Mouse (Mus musculus): ENCODE data around the gene Phf13.
A peak's percentile ranks its signal among the peaks of the same experiment; 100 is the strongest.

Phf13 gene

DNA sequence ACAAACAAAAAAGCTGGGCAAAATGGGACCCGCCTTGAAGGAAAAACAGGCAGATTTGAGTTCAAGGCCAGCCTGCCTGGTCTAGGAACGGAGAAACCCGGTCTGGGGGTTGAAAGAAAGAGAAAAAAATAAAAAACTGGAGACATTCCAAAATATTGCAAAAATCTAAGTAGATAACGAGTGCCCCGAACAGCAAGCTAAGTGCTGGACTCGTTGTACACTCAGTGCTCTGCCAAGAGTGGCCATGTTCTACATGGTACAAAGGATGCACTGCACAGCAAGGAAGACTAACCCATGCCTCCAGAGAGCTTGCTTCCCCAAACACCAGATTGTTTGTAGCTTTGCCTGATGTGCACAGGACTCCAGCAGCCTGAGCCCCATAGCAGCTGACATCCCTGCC is 3.0 kb downstream of the Phf13 start:
- DNase-seq (ENCODE audit: inconsistent age in 2 of 2, low spot score in 1 of 2) = no peak

DNA sequence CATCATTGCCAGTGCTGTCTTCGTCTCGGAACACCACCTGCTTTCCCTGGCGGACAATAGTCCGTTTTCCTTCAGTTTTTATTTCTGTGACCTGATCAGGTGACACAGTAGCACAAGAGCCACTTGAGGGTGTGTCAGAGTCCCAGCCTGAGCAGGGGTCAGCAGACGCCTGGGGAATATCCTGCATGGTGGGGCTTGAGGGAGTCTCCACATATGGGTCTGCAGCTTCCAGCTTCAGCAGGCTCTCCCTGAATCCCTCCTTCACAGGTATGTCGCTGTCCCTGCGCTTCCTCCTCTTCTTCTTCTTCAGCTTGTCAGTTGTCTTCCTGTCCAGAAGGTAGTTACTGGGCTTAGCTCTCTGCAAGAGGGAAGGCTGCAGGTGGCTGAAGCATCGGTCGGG is 4.0 kb downstream of the Phf13 start:
- DNase-seq (ENCODE audit: inconsistent age in 2 of 2, low spot score in 1 of 2) = no peak

DNA sequence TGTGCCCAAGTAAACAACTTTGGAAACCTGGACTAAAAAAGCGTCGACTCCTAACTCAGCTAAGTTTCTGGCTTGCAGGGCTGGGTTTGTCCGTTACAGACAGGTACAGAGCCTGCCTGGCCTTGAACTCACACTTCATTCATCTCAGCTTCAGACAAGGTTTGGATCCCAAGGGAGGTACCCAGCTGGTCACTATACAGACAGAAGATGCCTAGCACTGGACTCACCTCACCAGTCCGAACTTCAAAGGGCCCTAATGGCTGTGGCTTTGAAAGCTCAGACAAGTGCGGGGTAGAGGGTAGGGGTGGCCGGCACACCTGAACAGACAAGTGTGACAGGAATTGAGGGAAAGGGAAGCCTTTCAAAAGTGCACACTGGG is 7.0 kb downstream of the Phf13 start:
- DNase-seq (ENCODE audit: inconsistent age in 2 of 2, low spot score in 1 of 2) = no peak

DNA sequence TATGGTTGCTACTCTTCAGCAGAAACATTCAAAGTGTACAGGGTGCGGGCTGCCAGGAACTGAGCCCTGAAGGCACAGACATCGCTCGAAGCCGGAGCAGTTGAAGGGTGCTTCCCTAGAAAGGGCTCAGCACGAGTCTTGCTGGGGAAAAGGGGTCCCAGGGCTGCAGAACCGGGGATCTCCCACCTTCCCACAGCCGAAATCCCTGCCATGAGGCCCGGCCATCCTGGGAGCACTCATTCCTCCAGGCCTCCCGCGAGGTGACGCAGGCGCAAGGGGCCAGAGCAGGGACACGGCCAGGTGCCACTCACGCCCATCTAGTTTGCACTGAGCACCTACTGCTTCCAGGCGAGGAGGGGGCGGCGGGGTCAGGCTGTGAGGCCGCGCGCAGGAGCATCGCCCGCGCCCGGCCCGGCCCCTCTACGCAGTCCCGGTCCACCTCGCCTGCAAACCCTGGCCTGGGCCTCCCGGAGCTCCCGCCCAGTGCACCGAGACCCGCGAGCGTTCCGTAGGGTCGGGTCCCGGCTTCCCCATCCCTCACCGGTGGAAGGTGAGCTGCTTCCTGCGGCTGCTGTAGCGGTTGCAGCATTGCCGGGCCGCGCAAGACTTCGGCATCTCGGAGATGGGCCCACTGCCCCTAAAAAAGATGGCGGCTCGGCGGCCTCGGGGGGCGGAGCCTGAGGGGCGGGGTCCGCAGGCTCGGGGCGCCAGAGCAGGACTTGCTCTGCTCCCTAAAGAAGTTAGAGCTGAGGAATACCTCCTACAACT is 7.5 kb downstream of the Phf13 start, which contains the start of gene Thap3:
Gene Thap3 (minus strand): TSS at position 656 of the 768 bp plus-strand sequence.
- peak; percentile 88 to 96 for DNase-seq (ENCODE audit: inconsistent age in 2 of 2, low spot score in 1 of 2)

DNA sequence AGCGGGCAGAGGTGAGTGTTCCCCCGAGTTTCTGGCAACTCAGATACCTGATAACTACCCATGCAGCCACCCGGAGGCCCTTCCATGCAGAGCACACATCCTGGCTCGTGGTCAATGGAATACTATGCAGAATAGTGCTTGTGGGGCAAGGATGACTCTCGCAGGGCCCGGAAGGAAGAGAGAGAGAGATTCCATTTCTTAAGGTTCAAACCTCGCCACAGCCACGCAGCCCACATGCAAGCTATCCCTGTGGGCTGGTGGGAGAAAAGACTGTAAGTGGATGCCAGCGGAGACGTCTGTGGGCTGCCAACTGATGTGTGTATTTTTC is 8.1 kb downstream of the Phf13 start:
- DNase-seq (ENCODE audit: inconsistent age in 2 of 2, low spot score in 1 of 2) = no peak

DNA sequence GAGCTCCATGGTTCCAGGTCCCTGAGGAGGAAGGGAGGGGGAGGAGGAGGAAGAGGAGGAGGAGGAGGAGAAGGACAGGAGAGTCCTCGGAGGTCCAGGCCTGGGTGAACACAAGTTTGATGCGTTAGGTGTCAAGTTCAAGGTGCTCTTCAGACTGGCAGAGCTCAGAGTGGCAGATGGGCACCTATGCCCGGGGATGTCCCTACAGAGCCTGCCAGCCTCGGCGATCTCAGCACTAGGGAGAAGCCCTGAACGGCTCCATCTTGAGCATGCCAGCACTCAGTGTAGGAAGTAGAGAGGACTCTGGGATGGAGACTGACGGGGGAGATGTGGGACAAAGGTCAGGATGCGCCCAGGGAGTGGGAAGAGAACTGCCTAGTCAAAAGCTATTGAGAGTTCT is 9.4 kb downstream of the Phf13 start:
- peak in 1 of 2 experiments; percentile 33 for DNase-seq (ENCODE audit: inconsistent age in 2 of 2, low spot score in 1 of 2)

DNA sequence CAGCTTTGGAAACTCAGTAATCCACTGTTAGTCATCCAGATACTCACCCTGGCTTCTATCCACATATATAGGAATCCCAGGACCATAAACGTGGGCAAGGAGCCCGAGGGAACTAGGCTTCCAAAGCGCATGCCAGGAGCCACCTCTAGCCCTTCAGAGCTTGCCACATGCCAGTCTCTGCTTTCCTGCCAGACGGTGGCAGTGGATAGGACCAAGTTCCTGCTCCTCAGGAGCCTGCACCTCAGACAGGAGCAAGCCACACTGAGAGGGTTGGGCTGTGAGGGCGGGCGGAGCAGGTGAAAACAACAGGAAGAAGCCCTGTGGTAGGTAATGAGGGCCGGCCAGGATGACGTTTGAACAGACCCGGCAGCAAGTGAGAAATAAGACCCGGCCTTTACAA is 10.2 kb downstream of the Phf13 start:
- no peak for DNase-seq (ENCODE audit: inconsistent age in 2 of 2, low spot score in 1 of 2)

DNA sequence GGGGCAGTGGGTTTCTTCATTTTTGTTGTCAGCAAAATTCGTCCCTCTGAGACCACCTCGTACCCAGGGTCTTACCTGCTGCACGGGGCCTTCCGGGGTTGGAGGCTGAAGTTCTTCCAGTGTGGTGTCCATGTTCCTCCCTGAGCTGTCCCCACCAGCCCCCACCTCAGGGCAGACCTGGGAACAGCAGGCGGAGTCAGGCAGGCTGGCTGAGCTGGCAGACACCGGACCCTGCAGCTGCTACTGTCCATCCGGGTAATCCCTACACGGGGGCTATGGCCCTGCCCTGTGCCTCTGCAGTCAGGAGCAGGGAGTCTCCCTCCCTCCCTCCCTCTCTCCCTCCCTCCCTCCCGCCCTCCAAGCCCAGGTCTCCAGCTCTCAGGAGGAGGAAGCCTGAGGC is 12.5 kb downstream of the Phf13 start:
- no peak for DNase-seq (ENCODE audit: inconsistent age in 2 of 2, low spot score in 1 of 2)

DNA sequence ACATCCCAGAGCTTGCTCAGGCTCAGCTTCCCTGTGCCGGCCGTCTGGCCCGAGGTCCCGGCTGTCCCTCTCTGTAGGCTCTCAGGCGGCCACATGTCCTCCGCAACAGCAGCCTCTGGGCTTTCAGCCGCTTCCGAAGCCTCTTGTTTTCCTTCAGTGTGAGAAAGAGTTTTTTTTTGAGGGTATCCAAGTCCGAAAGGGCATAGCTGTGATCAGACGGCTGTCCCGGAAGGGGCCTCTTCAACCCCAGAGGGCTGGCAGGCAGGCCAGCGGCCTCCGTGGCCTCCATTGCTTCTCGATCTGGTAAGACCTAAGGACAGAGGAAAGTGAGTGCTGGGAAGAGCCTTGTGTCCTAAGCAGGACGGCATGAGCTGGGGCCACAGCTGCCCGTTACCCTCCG is 13.0 kb downstream of the Phf13 start:
- no peak for DNase-seq (ENCODE audit: inconsistent age in 2 of 2, low spot score in 1 of 2)

DNA sequence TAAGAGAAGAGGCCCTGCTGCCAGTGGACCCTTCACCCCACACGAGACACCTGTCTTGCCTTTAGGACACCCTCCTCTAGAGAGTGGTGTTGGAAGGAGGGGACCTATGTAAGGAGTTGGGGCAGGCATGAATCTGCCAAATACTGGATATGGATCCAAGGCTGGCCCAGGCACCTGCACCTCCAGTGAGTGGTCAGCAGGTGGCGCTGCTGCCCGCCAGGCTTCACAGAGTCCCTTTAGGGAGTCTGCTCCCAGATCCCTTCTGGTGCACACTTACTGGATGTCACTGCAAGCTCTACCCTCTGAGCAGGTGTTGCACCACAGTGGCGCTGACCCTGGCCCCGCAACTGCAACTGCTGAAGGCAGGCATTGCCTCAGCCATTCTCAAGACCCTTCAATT is 14.7 kb downstream of the Phf13 start:
- peak; percentile 84 to 95 for DNase-seq (ENCODE audit: inconsistent age in 2 of 2, low spot score in 1 of 2)

DNA sequence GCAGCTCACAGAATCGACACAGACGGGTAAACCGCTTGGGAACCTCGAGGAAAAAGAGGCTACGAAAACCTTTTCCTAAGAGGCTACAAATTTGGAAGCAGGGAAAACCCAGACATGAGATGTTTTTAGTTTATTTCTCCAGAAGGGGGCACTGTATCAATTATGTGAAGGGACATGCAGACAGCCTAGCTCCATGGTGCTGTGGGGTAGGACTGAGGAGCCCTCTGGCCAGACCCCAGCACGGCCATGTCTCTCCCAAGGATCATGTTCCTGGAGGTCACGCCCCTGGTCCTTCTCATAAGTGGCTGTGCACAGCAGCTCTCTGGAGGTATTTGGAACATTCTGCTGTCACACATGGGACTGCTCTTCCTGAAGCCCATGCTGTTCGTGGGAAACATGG is 15.4 kb downstream of the Phf13 start:
- peak in 1 of 2 experiments; percentile 61 for DNase-seq (ENCODE audit: inconsistent age in 2 of 2, low spot score in 1 of 2)

DNA sequence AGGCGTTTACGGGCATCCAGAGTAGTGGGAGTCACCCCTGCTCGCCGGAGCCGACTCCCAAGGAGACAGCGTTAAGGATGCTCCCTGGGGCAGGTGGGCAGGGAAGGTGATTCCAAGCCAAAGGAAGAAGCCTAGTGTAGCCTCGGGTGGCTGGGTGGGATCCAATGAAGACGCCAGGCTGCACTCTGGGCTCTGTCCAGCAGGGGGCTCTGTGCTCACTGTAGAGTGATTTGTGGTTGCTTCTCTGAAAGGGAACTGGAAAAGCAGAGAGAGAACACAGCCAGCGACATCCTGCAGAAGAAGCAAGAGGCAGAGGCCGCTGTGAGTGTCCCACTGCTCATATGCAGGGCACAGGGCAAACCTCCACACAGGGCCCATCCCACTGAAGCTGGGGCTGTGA is 18.3 kb downstream of the Phf13 start:
- peak; percentile 79 to 93 for DNase-seq (ENCODE audit: inconsistent age in 2 of 2, low spot score in 1 of 2)

DNA sequence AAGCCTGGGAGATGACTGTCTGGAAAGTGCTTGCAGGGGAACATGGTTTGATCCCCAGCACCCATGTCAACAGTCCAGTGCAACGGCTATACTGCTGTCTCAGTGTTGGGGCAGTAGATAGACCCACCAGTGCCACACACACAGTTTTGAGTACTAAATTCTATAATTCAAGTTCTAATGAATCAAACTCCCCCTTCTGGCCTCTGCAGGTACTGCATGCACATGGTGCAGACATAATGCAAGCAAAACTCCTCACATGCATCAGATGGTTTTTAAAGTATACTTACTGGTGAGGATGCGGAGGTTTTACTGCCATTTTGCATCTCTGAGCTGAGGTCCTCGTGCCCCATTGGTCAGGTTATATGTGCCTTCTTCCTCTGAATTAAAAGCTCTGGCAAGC is 20.6 kb downstream of the Phf13 start:
- no peak for DNase-seq (ENCODE audit: inconsistent age in 2 of 2, low spot score in 1 of 2)

DNA sequence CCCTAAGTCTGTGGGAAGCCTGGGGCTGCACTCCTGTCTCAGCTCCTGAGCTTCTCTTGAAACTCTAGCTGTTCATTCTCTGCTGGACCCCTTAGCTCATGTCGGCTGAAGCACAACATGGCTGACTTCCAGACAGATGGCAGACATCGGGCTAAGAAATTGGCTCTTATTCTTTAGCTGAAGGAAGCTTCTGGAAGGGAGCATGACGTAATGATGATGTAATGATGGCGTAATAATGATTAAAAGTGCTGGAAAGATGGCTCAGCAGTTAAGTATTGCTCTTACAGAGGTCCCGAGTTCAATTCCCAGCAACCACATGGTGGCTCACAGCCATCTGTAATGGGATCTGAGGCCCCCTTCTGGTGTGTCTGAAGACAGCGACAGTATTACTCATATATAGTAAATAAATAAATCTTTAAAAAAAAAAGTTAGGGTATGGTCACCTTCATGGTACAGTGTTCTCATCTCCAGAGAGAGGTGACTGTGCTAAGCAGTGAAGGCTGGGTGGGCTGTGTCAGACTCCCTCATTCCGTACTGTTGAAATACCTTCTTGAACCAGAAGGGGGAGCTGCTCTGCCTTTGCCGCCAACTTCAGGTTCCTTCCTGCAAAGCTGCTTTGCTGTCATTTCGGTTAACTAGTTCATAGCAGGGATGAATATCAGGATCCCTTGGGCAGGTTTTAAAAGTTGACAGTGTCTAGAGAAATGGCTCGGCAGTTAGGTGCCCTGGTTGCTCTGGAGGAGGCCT is 23.7 kb downstream of the Phf13 start:
- DNase-seq (ENCODE audit: inconsistent age in 2 of 2, low spot score in 1 of 2) = peak in 1 of 2 experiments; percentile 62

DNA sequence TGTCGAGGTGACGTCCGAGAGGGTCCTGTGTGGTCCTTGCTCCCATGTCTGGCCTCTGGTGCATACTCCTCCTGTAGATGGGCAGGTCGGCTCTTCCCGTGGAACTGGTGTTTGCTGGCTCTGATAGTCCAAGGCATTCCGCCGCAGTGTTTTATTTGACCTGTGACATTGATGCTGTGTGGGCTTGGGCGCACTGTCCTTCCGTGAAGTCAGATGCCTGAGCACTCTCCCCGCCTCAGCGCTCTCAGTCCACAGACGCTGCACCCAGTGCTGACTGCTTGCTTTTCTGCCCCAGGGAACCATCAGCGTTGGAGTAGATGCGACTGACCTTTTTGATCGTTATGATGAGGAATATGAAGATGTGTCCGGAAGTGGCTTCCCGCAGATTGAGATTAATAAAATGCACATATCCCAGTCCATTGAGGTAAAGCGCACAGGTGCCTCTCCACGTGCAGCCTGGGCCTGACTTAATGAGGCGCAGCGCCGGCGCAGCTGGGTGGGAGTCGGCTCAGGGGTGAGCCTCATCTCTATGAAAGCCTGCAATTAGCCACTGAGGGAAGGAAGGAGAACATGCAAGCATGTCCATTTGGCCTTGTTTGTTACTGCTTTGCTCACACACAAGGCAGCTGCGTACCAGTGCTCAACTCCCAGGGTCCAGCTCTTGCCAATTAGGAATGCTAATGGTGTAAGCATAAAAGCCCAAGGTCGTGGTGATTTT is 27.7 kb downstream of the Phf13 start:
- DNase-seq (ENCODE audit: inconsistent age in 2 of 2, low spot score in 1 of 2) = no peak

DNA sequence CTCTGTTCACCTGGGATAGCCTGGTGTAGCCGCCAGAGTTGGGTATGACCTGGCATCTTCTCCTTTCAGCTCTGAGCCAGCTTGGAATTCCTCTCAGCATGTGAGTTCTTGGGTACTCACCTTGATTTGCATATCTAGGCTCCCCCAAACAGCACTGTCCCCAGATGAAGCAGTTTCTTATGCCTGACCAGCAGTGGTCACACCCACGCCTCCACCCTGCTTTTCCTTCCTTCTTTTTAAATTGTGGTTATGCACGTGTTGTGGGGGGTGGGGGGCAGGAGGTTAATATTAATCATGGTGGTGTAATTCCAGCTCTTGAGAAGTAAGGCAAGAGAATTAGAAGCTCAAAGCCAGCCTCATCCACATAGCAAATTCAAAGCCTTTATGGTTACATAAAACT is 33.2 kb downstream of the Phf13 start:
- no peak for DNase-seq (ENCODE audit: inconsistent age in 2 of 2, low spot score in 1 of 2)

DNA sequence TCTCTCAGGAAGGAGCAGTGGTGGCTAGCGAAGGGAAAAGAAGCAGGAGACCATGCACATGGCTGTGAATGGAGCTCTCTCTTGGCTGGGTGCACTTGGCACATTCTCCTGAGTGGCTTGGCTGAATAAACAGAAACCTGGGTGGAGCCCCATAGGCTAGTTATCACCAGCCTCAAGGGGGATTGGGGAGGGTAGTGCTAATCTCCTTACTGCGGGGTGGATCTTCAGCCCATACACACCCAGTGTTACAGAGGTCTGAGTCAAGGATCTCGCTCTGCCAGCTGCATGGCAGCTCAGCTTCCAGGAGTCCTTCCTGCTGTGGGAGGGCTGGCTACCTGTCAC is 35.6 kb downstream of the Phf13 start:
- no peak for DNase-seq (ENCODE audit: inconsistent age in 2 of 2, low spot score in 1 of 2)

DNA sequence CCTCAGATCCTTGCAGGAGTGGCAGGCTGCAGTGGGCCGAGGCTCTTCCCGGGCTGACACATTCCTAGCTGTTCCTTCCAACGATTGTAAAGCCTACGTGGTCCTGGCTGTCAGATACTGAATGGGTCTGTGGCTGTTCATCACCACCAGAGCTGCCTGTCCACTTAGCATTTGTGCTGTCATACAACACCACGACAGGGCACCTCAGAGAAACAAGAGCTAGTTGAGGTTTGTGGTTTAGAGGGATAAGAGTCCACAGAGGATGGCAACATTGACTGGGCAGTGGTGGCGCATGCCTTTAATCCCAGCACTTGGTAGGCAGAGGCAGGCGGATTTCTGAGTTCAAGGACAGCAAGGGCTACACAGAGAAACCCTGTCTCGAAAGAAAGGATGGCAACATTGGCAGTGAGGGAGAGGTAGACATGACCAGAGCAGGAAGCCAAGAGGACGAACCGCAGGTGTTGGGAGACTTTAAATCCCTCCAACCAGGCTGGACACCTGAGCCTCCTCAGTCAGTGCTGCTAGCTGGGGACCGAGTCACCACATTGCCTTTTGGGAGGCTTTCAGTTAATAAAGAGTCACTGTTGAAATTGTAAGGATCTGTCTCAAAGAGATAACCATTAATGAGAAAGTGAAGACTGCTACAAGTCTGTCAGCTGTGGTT is 36.1 kb downstream of the Phf13 start:
- DNase-seq (ENCODE audit: inconsistent age in 2 of 2, low spot score in 1 of 2) = no peak

DNA sequence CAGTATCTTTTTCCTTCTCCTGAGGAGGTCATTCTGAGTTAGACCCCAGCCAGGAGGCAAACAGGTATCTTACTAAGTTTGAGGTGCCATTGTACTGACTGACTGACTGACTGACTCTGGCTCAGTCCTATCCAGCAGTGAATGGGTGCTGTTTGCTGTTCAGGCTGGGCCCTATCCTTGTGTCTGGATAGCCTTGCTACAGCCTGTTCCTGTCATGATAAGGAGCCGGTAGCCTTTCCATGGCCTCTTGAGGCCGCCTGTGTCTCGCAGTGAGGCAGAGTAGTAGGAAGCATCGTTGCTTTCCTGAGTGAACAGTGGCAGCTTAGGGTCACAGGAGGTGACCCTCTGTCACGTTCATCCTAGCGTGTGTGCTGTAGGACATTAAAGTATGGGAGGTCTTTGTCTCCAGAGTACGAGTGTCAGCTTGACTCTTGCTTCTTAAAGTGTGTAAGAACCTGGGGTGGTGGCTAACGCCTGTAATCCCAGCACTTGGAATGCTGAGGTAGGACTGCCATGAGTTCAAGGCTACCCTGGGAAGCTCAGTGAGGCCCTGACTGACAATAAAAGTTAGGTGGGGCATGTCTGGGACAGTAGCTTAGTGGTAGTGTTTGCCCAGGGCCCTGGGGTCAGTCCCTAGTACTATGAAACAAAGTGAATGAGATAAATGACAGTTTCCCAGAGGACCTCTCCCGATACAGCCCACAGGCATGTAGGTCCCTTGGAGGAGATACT is 38.3 kb downstream of the Phf13 start:
- DNase-seq (ENCODE audit: inconsistent age in 2 of 2, low spot score in 1 of 2) = no peak

DNA sequence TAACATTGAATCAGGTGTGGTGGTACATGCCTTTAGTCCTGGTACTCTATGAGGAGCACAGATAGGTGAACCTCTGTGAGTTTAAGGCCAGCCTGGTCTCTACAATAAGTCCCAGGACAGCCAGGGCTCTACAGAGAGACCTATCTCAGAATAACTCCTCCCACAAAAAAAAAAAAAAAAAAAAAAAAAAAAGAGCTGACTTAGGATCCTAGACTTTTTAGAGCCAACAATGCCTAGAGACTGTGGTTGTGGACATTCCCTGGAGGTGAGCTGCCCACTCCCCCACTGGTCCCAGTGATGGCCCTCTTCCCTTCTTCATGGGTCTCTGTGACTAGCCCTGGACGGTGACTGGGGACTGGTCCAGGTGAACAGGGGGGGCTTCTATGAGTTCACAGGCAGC is 40.3 kb downstream of the Phf13 start:
- DNase-seq (ENCODE audit: inconsistent age in 2 of 2, low spot score in 1 of 2) = no peak

DNA sequence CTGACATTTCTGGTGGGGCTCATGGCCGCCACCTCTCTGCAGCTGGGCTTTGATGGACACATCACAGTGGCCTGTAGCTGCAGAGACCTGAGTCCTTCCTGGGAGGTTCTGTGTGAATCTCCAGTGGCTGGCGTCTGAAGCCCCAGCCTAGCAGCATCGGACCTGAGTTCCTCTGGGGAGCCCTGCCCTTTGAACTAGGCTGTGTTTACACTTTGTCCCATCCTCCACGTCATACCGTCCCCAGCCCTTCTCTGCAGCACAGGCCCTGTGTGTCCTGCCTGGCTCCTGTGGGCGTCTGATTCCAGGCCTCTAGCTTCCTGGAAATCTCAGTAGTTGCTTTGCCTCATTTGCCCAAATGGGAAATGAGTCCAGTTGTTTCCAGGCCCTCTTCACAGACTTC is 42.8 kb downstream of the Phf13 start:
- no peak for DNase-seq (ENCODE audit: inconsistent age in 2 of 2, low spot score in 1 of 2)

All from adrenal gland, adult (tissue).